Mouse (Mus musculus): ENCODE measurements around the gene Pik3r6.

DNA sequence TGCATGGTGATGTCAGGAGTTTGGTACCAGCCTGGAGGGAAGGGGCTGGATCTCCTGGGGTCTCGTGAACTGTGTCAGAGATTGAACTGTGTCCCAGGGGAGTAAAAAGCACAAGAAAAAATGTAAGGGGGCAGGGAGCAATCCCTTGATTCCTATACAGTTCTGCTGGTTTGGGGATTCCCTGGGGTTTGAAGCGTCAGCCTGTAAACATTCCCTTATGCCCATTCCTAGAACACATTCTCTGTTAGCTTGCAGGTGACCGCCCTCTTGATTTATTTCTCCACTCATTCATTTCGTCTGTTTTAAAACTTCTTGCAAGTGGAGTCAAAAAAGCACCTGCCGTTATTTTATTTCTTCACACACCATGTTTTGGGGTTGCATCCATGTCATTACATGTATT is 43.8 kb upstream of the Pik3r6 start:
- TF ChIP-seq CTCF (IDR thresholded peaks at IDR 0.05; ENCODE audit: low read depth, low read length) (no peak), POLR2A (IDR thresholded peaks at IDR 0.05; ENCODE audit: borderline replicate concordance, low read depth, low read length) (no peak)
